Mouse (Mus musculus) T-helper 17 cell (primary cell): Measurements from ENCODE around the gene Cdhr5.

ENCODE experiments used
- in situ Hi-C, 2 experiments: fragments of 300-600 bp; cut with MboI, MseI; formaldehyde crosslinking; loops; 1 replicate in 1 of 2; 2 replicates in 1 of 2; pipeline ENCODE4 v1.15.1; 2025; ENCODE audit warnings: high pct_unique_total_duplicates in 2 of 2

Gene Cdhr5

DNA sequence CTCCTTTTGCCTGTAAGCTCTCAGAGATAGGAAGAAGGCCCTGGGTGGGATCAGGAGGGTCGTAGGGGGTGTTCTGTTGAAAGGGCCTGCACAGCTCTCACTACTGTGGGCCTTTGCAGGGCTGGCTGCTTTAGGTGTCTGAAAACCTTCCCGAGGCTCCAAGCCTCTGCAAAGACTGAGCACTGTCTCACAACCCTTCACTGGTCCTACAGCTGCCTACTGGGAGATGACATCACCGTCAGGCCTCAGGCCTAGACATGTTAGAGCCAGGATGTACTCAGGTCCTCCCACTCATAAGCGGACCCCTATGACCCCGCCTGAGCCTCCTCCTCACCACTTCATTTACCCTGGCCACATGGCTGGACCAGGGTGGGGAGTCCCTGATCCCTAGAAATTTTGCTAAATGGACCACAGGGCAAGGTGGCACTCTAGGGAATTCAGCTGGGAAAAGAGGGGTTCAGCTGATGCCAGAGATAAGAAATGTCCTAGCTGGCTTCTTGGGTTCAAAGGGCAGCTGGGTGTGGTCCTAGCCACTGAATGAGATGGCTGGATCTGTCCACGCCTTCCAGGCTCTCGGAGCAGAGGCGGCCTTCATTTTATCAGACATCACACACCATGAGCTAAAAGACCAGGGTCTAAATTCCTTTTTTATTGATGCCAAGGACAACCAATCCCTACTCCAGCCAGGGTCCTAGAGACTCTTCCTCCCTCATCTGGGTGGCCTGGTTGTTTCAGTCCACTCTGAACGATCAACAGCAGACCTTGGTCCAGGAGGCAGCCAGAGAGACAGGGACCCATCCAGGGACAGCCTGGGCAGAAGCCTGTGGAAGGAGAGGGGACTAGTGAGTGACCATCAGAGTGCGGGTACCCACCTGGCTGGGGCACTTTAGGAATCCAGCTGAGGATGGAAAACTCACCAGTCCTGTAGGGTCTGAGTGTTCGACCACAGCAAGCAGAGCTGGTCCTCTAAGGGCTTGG lies 1.4 kb upstream of the Cdhr5 start:
- in situ Hi-C loops, result no loop called here

DNA sequence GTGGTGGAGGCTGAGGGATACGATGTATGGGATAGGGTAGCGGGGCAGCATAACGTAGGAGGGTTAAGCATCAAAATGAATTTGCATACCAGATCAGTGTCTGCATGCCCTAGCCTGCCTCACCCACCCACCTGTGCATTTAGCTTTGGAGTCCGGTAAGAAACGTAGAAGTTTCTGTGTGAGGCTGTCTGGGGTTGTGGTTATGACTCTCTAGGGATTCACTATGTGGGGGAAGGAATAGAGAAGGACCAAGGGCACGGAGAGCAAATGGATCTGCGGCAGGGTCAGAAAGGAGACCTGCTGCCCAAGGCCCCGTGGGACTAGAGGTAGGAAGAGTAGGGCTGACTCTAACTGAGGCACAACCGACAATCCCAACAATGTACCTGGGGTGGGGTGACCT lies 1.2 kb downstream of the Cdhr5 start:
- in situ Hi-C loops, result no loop called here

DNA sequence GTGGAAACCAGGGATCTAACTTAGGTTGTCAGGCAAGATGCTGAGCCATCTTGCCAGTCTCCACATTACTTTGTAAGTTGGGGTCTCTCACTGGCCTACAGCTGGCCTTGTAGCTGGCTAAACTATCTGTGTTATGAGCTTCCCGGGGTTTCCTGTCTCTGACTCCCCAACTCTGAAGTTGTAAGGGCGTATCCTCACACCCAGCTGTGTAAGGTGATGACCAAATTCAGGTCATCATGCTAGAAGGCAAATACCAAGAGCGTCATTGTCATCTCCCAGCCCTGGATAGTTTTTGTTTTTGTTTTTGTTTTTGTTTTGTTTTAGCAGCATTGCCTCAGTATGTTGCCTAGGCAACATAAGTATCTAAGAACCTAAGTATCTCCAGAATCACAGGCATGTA lies 6.0 kb downstream of the Cdhr5 start:
- in situ Hi-C loops, result loop anchor here in 1 of 2 experiments (25.0 kb wide), 1 partner anchor 1092 kb away; the partner anchor contains the start of gene Ifitm10

DNA sequence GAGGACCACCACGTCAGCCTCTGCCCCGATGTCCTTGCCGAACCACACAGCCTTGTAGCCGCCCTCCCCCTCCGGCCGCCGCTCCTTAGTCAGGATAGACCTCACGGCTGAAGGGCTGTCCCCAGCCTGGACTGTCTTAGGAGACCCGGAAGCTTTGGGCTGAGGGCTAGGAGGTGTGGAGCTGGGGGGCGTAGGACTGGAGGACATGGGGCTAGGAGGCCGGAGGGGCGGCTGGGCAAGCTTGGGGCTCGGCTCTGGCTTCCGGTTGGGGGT lies 7.4 kb downstream of the Cdhr5 start:
- in situ Hi-C loops, result loop anchor here in 1 of 2 experiments (25.0 kb wide), 1 partner anchor 1093 kb away; the partner anchor contains the start of gene Ifitm10

DNA sequence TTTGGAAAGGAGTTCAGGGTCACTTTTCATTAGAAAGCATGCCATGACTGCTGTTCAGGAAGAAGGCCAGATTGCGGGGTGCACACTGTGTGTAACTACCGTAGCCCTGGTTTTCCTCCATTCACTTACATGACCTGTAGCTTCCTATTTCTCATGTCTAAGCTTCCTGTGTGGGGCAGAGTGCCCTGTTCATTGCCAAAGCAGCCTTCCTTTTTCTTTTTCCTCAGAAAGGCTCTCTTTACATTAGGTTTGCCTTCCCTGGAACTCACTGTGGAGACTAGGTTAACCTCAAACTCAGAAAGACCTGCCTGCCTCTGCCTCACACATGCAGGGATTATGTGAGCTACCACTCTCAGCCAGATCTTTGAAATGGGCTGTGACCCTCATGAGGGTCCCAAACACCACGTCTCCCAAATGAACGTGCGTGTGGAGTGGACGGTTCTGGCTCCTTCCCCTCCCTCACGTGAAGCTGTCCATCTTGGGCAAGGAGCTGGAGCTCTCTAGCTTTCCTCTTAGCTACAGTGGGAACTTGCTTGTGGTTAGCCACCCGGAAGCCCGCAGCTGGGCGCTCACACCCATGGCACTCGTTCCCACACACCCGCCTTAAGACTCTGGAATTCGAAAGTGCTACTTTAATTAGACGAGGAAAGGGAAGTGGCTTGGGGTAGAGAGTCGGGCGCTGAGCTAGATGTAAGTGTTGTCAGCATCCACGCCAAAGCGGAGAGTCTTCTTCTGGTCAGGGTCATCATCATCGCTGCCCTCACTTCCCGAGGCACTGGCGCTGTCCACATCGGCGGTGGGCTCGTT lies 7.9 kb downstream of the Cdhr5 start:
- in situ Hi-C loops, result loop anchor here in 1 of 2 experiments (25.0 kb wide), 1 partner anchor 1094 kb away; the partner anchor contains the start of gene Ifitm10

DNA sequence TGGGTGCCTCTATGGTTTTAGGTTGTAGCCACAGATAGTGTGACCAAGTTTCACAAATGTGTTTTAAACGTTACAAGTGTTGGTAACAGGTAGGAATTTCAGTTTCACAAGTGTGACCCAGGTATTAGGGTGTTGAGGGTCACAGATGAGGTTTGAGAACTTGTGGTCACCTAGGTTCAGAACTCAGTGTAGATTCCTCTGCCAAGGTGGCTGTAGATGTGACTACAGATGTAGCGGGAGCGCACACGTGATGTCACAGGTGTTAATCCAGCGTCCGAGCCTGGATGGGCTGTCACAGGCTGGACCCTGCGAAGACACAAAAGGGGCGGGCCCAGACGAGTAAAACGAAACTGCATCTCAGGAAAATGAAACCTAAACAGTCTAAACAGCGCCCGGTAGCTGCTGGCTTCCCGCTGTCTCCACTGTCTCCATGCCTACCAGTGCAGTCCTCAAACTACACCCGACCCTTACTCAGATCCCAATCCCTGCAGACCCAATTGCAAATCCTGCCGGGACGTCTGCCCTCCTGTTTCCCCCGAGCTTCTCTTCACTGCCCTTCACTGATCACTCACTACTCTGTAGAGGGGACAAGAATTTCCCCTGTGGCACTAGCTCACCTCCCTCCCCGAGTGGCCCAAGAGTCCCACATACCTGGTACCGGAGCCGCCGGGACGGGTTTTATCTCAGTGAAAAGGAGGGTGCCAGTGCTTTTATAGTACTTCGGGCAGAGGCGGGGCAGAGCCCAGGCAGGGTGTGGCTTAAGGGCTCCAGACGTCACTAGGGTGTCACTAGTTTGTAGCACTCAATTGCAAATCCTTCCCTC lies 10.6 kb downstream of the Cdhr5 start, which contains the start of gene Irf7:
Irf7 (minus strand) TSS at position 743 of the 823 bp plus-strand sequence.
- in situ Hi-C loops, result loop anchor here in 1 of 2 experiments (25.0 kb wide), 1 partner anchor 1096 kb away; the partner anchor contains the start of gene Ifitm10

DNA sequence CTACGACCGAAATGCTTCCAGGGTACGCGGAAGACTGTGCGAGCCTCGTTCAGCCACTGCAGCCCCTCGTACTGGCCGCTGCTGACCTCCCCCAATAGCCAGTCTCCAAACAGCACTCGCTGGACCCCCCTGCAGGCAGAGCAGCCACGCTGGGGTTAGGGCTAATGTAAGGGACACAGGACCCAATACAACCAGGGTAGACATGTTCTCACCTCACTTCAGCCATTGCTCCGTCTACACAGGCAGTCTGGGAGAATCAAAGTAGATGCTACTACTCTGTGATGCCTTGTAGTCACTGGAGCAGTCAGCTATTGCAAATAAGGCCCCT lies 11.2 kb downstream of the Cdhr5 start:
- in situ Hi-C loops, result loop anchor here in 1 of 2 experiments (25.0 kb wide), 1 partner anchor 1097 kb away; the partner anchor contains the start of gene Ifitm10

DNA sequence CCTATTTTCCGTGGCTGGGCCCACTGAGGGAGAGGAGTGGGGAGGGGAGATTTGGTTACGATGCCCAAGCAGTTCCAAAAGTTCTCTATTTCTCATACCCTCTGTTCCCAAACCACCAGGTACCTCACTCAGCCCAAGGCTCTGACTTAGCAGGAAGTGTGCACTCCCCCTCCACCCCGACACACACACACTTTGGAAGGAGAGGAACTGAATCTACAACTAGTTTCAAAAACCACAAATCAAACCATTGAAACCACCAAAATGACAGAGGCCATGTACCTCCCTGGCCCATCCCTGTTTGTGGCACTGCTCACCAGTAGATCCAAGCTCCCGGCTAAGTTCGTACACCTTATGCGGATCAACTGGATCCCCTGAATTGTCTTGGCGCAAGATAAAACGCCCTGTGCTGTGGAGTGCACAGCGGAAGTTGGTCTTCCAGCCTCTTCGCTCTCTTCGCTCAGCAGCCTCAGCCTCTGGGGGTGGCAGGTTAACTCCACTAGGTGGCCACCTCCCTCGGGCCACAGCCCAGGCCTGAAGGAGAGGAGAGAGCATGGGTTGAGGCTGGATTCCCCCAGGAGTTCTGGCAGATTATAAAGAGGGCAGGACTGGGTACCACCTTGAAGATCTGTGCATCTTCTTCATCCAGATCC lies 11.7 kb downstream of the Cdhr5 start:
- in situ Hi-C loops, result loop anchor here in 1 of 2 experiments (25.0 kb wide), 1 partner anchor 1097 kb away; the partner anchor contains the start of gene Ifitm10

DNA sequence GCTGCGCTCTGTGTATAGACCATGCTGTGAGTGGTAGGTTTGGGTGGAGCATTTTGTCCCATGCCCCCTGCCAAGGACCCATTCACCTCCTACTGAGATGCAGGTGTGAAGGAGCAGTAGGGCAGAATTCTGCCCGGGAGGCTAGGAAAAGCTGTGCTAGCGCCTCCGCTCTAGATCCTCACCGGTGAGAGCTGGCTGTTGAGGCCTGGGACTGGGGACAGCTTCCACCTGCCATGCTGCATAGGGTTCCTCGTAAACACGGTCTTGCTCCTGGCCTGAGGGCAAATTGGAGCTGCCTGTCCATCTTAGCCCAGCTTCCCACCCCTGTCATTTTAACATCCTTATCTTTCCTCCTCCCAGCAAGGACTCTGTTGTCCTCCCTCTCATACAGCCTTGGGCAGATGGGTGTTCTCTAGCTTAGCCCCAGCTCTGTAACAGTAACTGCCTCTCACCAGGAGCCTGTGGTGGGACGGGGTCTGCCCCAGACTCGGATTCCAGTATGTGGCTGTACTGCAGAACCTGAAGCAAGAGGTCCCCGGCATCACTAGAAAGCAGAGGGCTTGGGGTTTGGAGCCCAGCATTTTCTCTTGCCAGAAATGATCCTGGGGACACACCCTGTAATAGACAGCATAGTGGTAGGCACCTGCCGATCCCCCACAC lies 12.4 kb downstream of the Cdhr5 start:
- in situ Hi-C loops, result loop anchor here in 1 of 2 experiments (25.0 kb wide), 1 partner anchor 1098 kb away; the partner anchor contains the start of gene Ifitm10

DNA sequence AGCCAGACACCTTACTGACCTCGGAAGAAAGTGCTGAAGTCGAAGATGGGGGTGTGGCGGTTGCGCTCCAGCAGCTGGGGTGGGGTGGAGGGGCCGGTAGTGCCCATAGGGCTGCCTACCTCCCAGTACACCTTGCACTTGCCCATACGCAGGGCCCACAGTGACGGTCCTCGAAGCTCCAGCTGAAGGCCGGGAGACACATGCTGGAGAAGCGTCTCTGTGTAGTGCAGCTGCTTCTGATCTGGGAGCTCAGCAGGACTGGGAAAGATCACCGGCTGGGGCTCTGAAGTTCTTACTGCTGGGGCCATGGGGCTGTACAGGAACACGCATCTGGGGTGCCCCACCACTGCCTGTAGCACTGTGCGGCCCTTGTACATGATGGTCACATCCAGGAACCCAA lies 12.9 kb downstream of the Cdhr5 start:
- in situ Hi-C loops, result loop anchor here in 1 of 2 experiments (25.0 kb wide), 1 partner anchor 1099 kb away; the partner anchor contains the start of gene Ifitm10

DNA sequence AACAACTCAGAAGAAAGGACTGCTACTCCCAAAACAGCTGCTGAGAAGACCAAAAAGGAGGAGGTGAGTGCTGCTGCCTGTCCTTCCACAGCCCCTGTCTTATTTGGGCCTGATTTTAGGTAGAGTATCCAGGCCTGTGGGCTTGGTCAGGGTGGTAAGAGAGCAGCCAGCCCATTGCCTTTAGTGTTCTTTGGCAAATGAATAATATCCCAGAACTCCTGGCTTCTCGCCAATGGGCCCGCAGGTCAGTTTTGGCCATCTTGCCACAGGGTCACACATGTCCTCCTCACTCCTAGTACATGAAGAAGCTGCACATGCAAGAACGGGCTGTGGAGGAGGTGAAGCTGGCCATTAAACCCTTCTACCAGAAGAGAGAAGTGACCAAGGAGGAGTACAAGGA lies 15.1 kb downstream of the Cdhr5 start:
- in situ Hi-C loops, result loop anchor here in 1 of 2 experiments (25.0 kb wide), 1 partner anchor 1101 kb away; the partner anchor contains the start of gene Ifitm10

DNA sequence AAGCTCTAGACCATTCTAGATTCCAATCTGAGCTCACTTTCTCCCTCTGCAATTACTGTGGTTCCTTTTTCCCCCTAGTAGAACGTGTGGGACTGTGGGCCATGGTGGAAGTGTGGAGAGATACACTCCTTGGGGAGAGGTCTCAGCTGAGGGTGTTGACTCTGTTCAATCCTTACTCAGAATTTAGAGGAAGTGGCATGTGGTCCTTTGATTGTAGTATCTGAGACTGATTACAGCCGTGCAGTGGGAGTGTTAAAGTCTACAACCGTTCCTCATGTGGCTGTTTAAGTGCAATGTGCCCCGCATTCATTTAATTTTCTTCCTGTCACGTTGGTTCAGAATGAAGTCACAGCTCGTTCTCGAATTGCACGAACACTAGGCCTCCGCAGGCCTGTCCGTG lies 20.4 kb downstream of the Cdhr5 start:
- in situ Hi-C loops, result loop anchor here (10.0 to 25.0 kb wide), 2 partner anchors 59 to 1106 kb away; partner anchors contain the start of gene Ifitm10 (in 1 of the 2)

DNA sequence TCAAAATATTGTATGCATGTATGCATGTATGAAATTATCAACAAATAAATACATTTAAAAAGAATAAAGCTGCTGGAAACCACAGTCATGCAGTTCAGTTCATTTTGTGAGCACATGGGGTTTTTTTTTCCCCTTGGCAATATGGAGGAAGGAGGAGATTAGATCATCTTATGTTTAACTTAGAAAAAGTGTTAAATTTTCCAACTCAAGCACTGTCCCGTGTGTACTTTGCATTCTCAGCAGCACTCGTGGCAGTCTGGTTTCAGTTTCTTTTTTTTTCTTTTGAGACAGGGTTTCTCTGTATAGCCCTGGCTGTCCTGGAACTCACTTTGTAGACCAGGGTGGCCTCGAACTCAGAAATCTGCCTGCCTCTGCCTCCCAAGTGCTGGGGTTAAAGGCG lies 26.1 kb downstream of the Cdhr5 start:
- in situ Hi-C loops, result loop anchor here (10.0 to 25.0 kb wide), 2 partner anchors 64 to 1112 kb away; partner anchors contain the start of gene Ifitm10 (in 1 of the 2)

DNA sequence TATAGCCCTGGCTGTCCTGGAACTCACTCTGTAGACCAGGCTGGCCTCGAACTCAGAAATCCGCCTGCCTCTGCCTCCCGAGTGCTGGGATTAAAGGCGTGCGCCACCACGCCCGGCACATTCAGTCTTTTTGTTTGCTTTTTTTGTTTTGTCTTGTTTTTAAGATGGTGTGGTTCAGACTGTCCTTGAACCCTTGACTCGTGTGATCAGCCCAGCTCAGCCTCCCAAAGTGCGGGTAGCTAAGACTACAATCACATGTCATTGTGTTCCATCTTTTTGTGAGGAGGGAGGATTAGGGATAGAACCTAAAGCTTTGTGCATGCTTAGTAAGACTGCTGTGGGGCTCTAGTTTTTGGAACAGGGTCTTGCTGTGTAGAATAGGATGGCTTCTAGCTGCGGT lies 45.0 kb downstream of the Cdhr5 start:
- in situ Hi-C loops, result no loop called here

DNA sequence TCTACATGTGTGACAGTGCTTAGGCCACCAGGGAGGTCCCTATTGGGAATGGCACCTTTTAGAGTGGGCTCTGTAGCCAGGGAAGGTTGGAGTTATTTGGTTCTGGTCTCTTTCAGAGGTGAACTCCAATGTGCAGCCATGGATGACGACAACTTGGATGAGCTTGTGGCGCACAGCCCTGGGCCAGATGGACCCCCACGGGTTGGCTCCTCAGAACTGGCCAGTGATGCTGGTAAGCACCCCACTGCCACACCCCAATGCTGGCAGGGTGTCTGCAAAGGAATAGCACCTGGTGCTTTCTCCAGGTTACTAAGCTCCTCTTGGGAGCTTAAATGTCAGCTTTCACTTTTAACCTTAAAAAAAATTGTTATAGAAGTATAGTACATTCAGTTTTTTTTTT lies 45.5 kb downstream of the Cdhr5 start:
- in situ Hi-C loops, result no loop called here

DNA sequence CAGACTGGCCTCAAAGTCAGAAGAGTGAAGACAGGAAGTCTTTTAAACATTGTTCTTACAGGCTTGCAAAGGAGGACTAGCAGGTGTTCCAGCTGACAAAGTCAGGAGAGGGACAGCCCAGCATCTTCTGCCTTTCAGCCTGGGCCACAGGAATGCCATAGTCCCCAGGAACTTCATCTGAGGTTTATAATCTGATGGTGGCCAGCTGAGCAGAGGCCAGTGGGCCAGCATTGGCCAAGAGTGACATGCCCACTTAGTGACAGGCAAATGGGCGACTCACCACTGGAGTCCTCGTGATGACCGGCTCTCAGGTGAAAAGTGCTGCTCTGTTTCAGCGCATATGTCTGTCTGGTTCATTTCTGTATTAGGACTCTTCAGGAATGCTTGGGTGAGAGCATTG lies 46.0 kb downstream of the Cdhr5 start:
- in situ Hi-C loops, result no loop called here

DNA sequence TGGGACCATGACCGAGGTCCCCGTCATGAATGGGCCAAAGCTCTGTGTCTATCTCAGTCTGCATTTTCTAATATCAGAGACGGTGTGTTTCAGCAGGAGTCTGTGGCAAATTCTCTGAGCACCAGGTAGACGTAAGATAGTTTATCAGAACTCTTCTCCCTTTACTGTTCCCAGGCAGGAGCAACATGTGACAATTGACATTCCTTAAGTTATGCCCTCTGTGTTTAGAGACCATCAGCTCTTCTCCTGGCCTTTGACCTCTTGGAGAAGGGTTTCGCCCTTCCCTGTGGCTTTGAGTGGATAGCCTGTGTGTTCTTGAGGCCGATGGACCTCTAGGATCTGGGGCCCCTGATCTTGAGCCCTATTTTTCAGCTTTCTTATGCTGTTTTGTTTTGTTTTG lies 46.9 kb downstream of the Cdhr5 start:
- in situ Hi-C loops, result no loop called here

DNA sequence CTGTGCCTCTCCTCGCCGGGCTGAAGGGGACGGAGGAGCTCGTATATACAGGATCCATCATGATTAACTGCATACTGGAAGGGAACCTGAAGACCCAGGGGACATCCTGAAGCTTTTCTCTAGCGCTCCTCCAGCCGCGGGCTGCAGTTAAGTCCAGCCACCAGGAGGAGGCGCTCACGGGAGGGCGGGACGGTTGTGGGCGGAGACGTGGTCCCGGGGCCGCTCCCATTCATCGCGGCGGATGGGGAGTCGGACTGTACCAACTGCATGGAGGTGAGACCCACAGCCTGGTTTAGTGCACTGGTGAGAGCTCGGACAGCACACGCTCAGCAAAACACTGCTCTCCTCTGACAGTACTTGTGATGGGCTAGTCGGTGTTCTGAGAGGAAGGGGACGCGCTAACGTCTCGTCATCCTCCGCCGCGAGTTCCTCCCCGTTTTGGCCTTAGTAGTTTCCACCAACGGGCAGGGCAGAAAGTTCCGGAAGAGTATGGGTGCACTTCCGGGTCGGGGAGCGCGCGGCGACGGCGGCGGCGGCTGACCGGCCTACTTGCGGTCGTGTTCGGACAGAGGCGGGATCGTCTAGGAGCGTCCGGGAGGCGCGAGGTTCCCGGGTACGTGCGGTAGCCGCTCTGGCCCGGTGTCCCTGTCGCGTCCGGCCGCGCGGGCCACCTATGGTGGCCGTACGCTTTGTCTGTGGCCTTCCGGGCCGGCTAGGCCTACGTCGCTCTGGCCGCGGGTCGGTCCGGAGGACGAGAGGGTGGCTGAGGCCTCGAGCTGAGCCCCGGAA lies 48.1 kb downstream of the Cdhr5 start, which contains the start of gene Phrf1:
Phrf1 (plus strand) TSS at position 506 of the 789 bp plus-strand sequence.
- in situ Hi-C loops, result no loop called here

DNA sequence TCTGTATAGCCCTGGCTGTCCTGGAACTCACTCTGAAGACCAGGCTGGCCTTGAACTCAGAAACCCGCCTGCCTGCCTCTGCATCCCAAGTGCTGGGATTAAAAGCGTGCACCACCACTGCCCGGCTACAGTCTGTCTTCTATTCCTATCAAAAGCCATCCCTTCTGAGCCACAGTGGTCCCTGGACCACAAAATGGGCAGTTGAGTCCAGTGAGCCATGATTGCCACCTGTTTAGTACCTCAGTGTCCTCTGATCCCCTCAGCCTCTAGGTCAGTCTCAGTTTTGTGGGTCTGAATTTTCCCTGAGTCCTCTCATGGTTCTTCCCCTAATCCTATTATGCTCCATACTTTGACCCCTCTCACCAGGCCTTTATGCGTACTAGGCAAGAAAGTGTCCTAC lies 48.8 kb downstream of the Cdhr5 start:
- in situ Hi-C loops, result no loop called here
